Mouse (Mus musculus) heart, adult 2 months (tissue): Measurements from ENCODE around the gene Myh3.

Source experiments
- CTCF ChIP-seq: fragments of 200-600 bp; IDR thresholded peaks from 2 replicates; pipeline ENCODE4 v1.8.1; 2022; ENCODE audit warnings: antibody characterized with exemption, mild to moderate bottlenecking, moderate library complexity
- POLR2A ChIP-seq: fragments of 200-500 bp; IDR thresholded peaks from 2 replicates; pipeline ENCODE4 v1.6.1; 2011; ENCODE audit warnings: mild to moderate bottlenecking, low read depth, low read length, control low read depth; ENCODE audit not compliant: insufficient read depth

- TF ChIP-seq POLR2A = no peak
- TF ChIP-seq CTCF = no peak
Observed at GRCm38 (mm10) chr11:67141031-67141430, 62.9 kb downstream of the Myh3 start.
